Mouse (Mus musculus): ENCODE data around the gene Map4k3. TPM values are rescaled to one million over a fixed set of nuclear protein-coding genes. Genes with fewer than 3 reads are reported as not detected.
"Not testable (repeated sequence)": the region's sequence is repeated elsewhere in the genome, so short reads cannot be mapped to it uniquely, and the experiment has no call there.

Gene Map4k3
- polyA plus RNA-seq, 1 experiment from 2014 or later: 21.3 TPM

DNA sequence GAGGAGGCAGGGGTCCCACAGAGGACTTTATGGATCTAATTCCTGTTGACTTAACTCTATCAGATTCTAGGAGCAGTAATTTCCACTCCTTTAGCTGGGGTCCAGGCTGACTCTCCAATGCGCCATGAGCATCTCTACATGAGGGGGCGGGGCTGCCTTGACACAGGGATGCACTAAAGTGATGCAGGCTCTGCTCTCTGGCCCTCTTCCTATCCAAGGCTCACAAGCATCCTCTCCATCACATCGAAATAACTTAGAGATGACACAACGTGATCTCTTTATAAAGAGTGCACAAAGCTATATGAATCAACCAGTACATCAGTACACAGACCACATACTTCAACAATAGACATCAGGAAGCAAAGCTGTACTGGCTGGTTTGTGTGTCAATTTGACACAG, 156.8 kb downstream of the Map4k3 start:
- H3K27ac ChIP-seq: no peak overlapping the region
- no peak overlapping the region for H3K9ac ChIP-seq
- H3K4me1 ChIP-seq: peaks cover 5% of the 10 kb centered on the region; the same call in 1 of the 2 replicates
- no peak for ATAC-seq
- H3K27me3 ChIP-seq: no peaks in the 10 kb centered on the region
- no peak overlapping the region for H3K4me3 ChIP-seq
- 0 out of 2 replicates have a peak, but pooled peaks cover 3% of the 10 kb centered on the region for H3K9me3 ChIP-seq (replicated peaks)
- H3K36me3 ChIP-seq (ENCODE audit: poor library complexity, severe bottlenecking): no peaks in the 10 kb centered on the region
- WGBS: 92% methylated on average over 4 of the region's 4 CpGs
- no peak overlapping the region for H3K4me2 ChIP-seq

DNA sequence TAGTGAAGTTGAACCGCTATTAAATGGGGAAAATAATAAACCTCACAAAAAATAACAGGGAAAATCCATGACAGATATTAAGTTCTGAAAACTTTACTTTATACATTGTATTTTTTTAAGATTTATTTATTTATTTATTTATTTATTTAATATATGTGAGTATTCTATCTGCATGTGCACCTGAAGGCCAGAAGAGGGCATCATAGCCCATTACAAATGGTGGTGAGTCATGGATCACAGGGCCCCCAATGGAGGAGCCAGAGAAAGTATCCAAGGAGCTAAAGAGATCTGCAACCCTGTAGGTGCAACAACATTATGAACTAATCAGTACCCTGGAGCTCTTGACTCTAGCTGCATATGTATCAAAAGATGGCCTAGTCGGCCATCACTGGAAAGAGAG, 158.6 kb downstream of the Map4k3 start:
- H3K4me1 ChIP-seq; H3K9ac ChIP-seq; ATAC-seq; H3K4me2 ChIP-seq; H3K27me3 ChIP-seq; H3K36me3 ChIP-seq (ENCODE audit: poor library complexity, severe bottlenecking); H3K9me3 ChIP-seq (replicated peaks); H3K4me3 ChIP-seq; H3K27ac ChIP-seq: not testable (repeated sequence)
- 92% methylated on average over 1 of the region's 2 CpGs for WGBS

DNA sequence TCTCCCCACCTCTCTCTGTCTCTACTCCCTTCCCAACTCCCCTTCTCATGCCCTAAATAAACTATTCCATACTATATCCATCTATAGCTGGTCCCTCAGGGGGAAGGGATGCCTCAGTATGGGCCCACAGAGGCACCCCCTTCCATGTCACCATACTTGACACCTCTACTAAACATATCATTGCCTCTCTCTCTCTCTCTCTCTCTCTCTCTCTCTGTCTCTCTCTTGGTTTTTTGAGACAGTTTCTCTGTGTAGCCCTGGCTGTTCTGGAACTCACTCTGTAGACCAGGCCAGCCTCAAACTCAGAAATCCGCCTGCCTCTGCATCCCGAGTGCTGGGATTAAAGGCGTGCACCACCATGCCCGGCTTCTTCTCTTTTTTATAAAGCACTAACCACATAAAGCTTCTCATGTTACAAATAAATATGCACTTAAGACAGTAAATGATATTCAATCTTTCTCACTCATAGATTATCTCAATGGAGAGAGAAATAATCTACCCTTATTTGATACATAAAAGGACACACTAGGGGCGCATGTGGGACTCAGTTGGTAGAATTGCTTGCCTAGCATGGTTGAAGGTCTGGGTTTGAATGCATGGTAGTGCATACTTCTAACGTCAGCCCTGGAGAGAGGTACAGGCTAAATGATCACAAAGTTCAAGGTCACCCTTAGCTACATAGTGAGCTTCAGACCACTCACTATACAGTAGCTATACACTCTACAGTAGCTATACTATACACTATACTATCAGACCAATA, 159.3 kb downstream of the Map4k3 start:
- H3K4me3 ChIP-seq: no peak overlapping the region
- H3K27ac ChIP-seq: no peak overlapping the region
- no peak overlapping the region for H3K4me2 ChIP-seq
- no peaks in the 10 kb centered on the region for H3K4me1 ChIP-seq
- no peaks in the 10 kb centered on the region for H3K27me3 ChIP-seq
- peaks cover 9% of the 10 kb centered on the region; the same call in 1 of the 2 replicates for H3K9me3 ChIP-seq (replicated peaks)
- no peak overlapping the region for H3K9ac ChIP-seq
- H3K36me3 ChIP-seq (ENCODE audit: poor library complexity, severe bottlenecking): peaks cover 7% of the 10 kb centered on the region; the same call in 1 of the 2 replicates
- 92% methylated on average over 6 of the region's 6 CpGs for WGBS
- ATAC-seq: no peak

DNA sequence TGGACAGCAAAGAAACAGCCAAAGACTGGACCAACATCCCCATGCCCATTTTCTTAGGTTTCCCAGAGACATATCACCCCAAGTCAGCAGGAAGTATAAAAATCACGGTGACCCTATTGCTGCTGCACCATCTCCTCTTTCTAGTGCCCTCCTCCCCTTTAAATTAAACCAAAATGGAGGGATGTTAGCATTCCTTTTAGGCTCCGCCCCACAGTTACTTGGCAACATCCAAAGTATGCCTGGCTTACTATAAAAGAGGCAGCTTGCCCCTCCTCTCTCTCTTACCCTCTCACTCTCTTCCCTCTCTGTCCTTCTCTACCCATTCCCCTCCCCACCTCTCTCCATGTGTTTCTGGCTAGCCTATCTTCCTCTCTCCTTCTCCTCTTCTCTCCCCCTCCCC, 159.8 kb downstream of the Map4k3 start:
- Histone ChIP-seq H3K9ac (no peak overlapping the region), H3K27ac (no peak overlapping the region), H3K27me3 (no peaks in the 10 kb centered on the region), H3K9me3 (replicated peaks) (peaks cover 9% of the 10 kb centered on the region; the same call in 1 of the 2 replicates), H3K4me2 (no peak overlapping the region), H3K36me3 (ENCODE audit: poor library complexity, severe bottlenecking) (peaks cover 7% of the 10 kb centered on the region; the same call in 1 of the 2 replicates), H3K4me3 (no peak overlapping the region), H3K4me1 (no peaks in the 10 kb centered on the region)
- no peak for ATAC-seq
- WGBS: 90% methylated on average over 2 of the region's 2 CpGs

DNA sequence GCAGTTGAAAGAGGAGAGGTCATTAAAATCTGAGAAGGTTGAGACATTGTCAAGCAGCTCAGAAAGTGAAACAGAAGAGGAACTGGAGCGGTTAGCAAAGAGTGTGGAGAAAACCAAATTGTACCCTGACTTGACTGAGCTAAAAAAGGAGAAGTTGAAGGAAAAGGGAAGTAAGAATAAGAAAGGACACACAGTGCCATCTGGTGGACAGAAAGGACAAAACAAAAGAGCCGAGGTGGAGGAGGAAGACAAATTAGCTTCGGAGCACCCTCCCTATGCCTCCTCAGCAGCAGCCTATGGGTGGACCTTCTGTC, 163.7 kb downstream of the Map4k3 start:
- WGBS: 82% methylated on average over 3 of the region's 3 CpGs
- Histone ChIP-seq H3K4me3 (no peak overlapping the region), H3K4me1 (no peaks in the 10 kb centered on the region), H3K36me3 (ENCODE audit: poor library complexity, severe bottlenecking) (peaks cover 7% of the 10 kb centered on the region; the same call in 1 of the 2 replicates), H3K27ac (no peak overlapping the region), H3K9ac (no peak overlapping the region), H3K27me3 (no peaks in the 10 kb centered on the region), H3K9me3 (replicated peaks) (peaks cover 9% of the 10 kb centered on the region; the same call in 1 of the 2 replicates), H3K4me2 (no peak overlapping the region)
- no peak for ATAC-seq

DNA sequence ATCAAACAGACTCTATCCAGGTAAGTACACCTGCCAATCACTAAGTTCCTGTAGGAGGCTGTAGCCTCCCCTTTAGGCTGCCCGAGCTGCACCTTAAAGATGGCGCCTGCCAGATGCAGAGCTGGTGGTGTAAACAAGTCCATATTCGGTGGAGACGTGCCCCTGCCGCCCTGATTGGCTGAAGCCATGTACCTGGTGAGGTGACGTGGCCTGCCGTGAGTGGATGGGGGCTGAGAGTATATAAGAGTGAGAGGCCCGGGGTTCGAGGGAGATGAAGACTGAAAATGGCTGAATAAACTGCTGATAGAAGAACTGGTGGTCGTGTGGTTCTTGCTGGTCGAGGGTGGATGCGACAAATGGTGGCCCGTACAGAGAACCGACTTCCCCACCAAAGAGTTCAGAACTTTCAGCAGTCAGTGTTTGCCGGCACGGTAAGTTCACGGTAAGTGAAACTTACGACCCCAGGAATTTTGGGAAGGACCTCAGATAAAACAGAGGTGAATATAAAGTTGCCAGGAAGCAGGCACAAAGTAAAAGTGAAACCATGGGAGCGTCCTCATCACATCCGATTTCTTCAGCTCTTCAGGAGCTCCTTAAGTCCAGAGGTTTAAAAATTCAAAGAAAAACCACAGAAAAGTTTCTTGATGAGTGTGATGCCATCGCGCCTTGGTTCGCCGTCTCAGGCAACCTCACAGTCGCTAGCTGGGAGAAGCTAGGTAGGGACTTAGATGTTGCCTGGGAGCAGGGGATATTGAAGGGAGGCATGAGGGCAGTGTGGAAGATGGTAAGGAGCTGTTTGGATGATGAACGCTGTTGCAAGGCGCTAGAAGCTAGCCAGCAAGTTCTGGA, 164.3 kb downstream of the Map4k3 start:
- not testable (repeated sequence) for H3K4me2 ChIP-seq; H3K9ac ChIP-seq; H3K27me3 ChIP-seq; H3K27ac ChIP-seq; H3K4me3 ChIP-seq; ATAC-seq; H3K9me3 ChIP-seq (replicated peaks); H3K36me3 ChIP-seq (ENCODE audit: poor library complexity, severe bottlenecking); H3K4me1 ChIP-seq
- WGBS: 97% methylated on average over 27 of the region's 27 CpGs

DNA sequence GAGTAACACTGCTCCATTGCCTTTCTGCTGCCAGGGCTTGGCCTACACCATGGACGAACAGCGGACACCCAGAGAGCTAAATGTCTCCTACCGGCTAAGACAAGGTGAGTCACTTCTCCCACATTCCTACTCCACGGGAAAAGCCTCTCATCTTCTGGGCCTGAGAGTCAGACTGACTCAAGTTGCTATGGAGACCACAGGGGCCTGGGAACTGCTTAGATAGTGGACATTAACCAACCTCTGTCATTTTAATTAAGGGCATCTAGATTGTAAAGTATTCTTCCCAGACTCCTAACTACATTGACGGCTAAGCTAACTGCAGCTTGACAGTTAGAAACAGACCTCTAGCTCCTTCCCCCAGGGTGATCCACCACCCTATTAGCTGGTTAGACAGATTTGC, 165.5 kb downstream of the Map4k3 start:
- H3K27me3 ChIP-seq: no peaks in the 10 kb centered on the region
- no peak overlapping the region for H3K9ac ChIP-seq
- no peak for ATAC-seq
- peaks cover 7% of the 10 kb centered on the region; the same call in 1 of the 2 replicates for H3K36me3 ChIP-seq (ENCODE audit: poor library complexity, severe bottlenecking)
- no peaks in the 10 kb centered on the region for H3K4me1 ChIP-seq
- H3K4me2 ChIP-seq: no peak overlapping the region
- 78% methylated on average over 5 of the region's 5 CpGs for WGBS
- H3K27ac ChIP-seq: no peak overlapping the region
- no peak overlapping the region for H3K4me3 ChIP-seq
- peaks cover 9% of the 10 kb centered on the region; the same call in 1 of the 2 replicates for H3K9me3 ChIP-seq (replicated peaks)

DNA sequence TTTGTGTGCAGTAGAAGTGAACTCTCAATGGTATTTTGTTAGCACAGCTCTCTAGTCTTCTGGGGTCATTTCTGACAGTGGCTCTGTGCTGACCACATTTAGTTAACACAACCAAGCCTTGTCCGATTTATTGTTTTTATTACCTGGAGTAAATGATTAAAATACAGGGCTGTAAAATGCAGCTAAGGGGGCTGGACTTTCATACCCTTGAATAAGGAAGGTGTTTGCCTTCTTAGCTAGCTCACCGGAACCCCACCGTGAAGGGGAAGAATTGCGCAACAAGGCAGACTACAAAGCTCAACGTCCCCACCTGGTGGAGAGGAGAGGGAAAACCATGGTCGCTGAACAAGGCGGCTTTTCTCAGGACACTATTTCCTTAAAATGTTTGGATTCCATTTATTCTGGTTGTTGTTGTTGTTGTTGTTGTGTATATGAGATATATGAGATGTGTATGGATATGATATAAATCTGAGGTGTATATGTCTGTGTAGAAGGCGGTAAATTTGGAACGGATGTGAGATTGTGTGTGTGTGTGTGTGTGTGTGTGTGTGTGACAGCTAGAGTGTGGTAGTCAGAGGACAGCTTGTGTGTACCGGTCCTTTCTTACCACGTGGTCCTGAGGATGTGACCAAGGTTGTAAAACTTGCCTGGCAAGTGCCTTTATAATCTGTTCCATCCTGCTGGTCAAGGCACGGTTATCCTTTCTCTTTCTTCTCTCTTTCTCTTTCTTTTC, 167.4 kb downstream of the Map4k3 start:
- Histone ChIP-seq H3K36me3 (ENCODE audit: poor library complexity, severe bottlenecking) (peaks cover 11% of the 10 kb centered on the region; the same call in 1 of the 2 replicates), H3K4me1 (no peaks in the 10 kb centered on the region), H3K4me3 (no peak overlapping the region), H3K9ac (no peak overlapping the region), H3K4me2 (peak overlapping the region; percentile 27; the same call in 1 of the 2 replicates), H3K27ac (no peak overlapping the region), H3K27me3 (no peaks in the 10 kb centered on the region), H3K9me3 (replicated peaks) (peaks cover 6% of the 10 kb centered on the region; the same call in 1 of the 2 replicates)
- 21% methylated on average over 12 of the region's 12 CpGs for WGBS
- peak; percentile 67 for ATAC-seq

DNA sequence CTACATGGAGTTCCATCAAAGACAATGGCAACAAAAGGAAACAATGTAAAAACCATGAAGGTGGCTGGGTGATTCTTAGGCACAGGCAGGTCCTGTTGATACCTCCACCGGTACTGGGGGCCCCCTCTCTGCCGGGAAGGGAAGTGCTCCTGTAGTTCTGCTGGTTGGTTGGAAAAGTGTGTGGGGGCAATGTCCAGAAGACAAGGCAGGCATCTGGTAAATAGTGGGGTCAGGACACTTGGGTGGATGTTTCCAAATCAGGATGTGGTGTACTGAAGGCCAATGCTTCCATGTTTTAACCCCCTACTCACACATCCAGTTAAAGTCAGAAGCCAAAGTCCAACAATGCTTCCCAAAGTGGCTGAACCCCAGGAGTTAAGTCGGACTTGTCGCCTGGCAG, 168.5 kb downstream of the Map4k3 start:
- Histone ChIP-seq H3K27ac (no peak overlapping the region), H3K4me1 (no peaks in the 10 kb centered on the region), H3K27me3 (no peaks in the 10 kb centered on the region), H3K9ac (no peak overlapping the region), H3K36me3 (ENCODE audit: poor library complexity, severe bottlenecking) (peaks cover 4% of the 10 kb centered on the region; the same call in 1 of the 2 replicates), H3K9me3 (replicated peaks) (no peaks in the 10 kb centered on the region), H3K4me3 (no peak overlapping the region), H3K4me2 (no peak overlapping the region)
- WGBS: 94% methylated on average over 4 of the region's 4 CpGs
- no peak for ATAC-seq

DNA sequence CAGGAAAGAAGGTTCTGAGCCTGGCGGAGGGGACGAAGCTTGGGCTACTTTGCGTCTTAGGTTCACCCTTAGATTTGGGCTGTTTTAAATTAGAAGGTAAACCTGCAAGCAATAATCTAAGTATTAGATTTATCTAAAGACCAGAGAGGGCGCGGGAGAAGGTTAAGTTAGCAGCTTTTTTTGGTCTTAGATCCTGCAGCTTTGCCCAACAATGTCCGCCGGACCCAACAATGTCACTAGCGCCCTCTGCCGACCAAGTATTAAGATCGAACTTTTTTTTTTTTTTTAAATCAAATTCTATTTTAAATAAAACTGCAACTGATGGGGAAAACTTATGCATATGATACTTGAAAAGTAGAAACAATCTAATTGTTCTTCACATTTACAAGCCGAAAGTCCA, 169.2 kb downstream of the Map4k3 start:
- Histone ChIP-seq H3K27ac (no peak overlapping the region), H3K4me3 (no peak overlapping the region), H3K27me3 (no peaks in the 10 kb centered on the region), H3K9me3 (replicated peaks) (no peaks in the 10 kb centered on the region), H3K4me2 (no peak overlapping the region), H3K9ac (no peak overlapping the region), H3K4me1 (peaks cover 3% of the 10 kb centered on the region; the same call in 1 of the 2 replicates), H3K36me3 (ENCODE audit: poor library complexity, severe bottlenecking) (peaks cover 4% of the 10 kb centered on the region; the same call in 1 of the 2 replicates)
- WGBS: 37% methylated on average over 11 of the region's 11 CpGs
- ATAC-seq: no peak

DNA sequence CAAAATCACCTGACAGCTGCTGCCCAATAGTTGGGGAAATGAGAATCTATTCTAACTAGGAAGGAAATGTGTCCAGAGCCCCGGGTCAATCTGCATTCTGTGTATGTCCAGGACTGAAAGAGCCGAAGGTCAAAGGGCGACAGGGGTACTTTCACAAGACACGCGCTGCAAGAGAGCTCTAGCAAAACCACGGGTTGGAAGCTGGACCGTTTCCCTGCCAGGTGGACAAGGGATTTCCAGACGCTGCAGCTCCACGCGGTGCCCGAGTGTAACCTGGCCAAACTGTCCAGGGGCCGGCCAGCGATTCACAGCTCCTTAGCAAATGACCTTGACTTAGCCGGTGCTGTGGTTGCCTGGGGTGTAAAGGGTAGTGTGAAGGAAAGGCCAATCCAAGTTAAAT, 169.7 kb downstream of the Map4k3 start:
- Histone ChIP-seq H3K4me1 (peaks cover 3% of the 10 kb centered on the region; the same call in 1 of the 2 replicates), H3K27me3 (no peaks in the 10 kb centered on the region), H3K9ac (no peak overlapping the region), H3K36me3 (ENCODE audit: poor library complexity, severe bottlenecking) (peaks cover 4% of the 10 kb centered on the region; the same call in 1 of the 2 replicates), H3K27ac (no peak overlapping the region), H3K9me3 (replicated peaks) (no peaks in the 10 kb centered on the region), H3K4me2 (no peak overlapping the region), H3K4me3 (no peak overlapping the region)
- no peak for ATAC-seq
- WGBS: 83% methylated on average over 14 of the region's 14 CpGs

DNA sequence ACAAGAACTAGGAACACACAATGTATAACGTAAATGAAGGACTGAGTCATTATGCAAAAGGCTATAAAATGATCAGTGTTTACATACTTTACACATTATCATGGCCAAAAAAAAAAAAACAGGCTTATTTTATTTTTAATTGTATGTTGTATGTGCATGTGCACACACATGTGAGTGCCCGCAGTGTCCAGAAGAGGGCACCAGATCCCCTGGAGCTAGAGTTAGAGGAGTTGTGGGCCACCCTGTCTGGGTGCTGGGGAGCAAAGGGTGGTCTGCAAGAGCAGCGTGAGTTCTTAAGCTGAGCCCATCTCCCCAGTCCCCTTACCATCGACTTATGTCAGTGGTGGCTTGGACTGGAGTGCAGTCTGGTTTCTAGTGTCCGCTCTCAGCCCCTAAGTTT, 170.8 kb downstream of the Map4k3 start:
- WGBS: 96% methylated on average over 5 of the region's 5 CpGs

More for the DNA sequence above, 170.8 kb downstream of the Map4k3 start:
- no peaks in the 10 kb centered on the region for H3K9me3 ChIP-seq (replicated peaks)
- H3K36me3 ChIP-seq (ENCODE audit: poor library complexity, severe bottlenecking): peaks cover 4% of the 10 kb centered on the region; the same call in 1 of the 2 replicates
- no peak for ATAC-seq
- no peak overlapping the region for H3K4me3 ChIP-seq
- H3K27ac ChIP-seq: no peak overlapping the region
- peaks cover 6% of the 10 kb centered on the region for H3K4me1 ChIP-seq
- H3K27me3 ChIP-seq: no peaks in the 10 kb centered on the region
- H3K4me2 ChIP-seq: no peak overlapping the region
- no peak overlapping the region for H3K9ac ChIP-seq

All from forebrain, embryonic 13.5 days (tissue).